Mouse (Mus musculus): ENCODE data around the gene Kdm2a.

The Kdm2a gene

GRCm38 (mm10) chr19:4397798-4398629 is at the start of gene Kdm2a:
Gene Kdm2a, minus strand, starts transcription at chr19:4398285.
- DNase-seq (ENCODE audit: low read depth), result no peak

GRCm38 (mm10) chr19:4447445-4447844 is 49.4 kb upstream of the Kdm2a start:
- DNase-seq (ENCODE audit: low read depth), result no peak

- no peak for DNase-seq (ENCODE audit: low read depth)
Measured at GRCm38 (mm10) chr19:4446661-4447420, 48.8 kb upstream of the Kdm2a start.

GRCm38 (mm10) chr19:4442408-4442807 is 44.3 kb upstream of the Kdm2a start:
- DNase-seq (ENCODE audit: low read depth), result peak; percentile 72

GRCm38 (mm10) chr19:4441621-4442161 is 43.6 kb upstream of the Kdm2a start:
- DNase-seq (ENCODE audit: low read depth), result peak; percentile 66

GRCm38 (mm10) chr19:4441090-4441591 is 43.1 kb upstream of the Kdm2a start:
- peak; percentile 84 for DNase-seq (ENCODE audit: low read depth)

- no peak for DNase-seq (ENCODE audit: low read depth)
Measured at GRCm38 (mm10) chr19:4440222-4440621, 42.1 kb upstream of the Kdm2a start.

- no peak for DNase-seq (ENCODE audit: low read depth)
Measured at GRCm38 (mm10) chr19:4439161-4439801, 41.2 kb upstream of the Kdm2a start, which contains the start of gene Rhod. Gene Rhod, minus strand, starts transcription at chr19:4439432.

- no peak for DNase-seq (ENCODE audit: low read depth)
Measured at GRCm38 (mm10) chr19:4438791-4439160, 40.7 kb upstream of the Kdm2a start.

- DNase-seq (ENCODE audit: low read depth), result peak; percentile 90
Measured at GRCm38 (mm10) chr19:4437886-4438285, 39.8 kb upstream of the Kdm2a start.

- no peak for DNase-seq (ENCODE audit: low read depth)
Measured at GRCm38 (mm10) chr19:4436254-4436653, 38.2 kb upstream of the Kdm2a start.

- DNase-seq (ENCODE audit: low read depth), result no peak
Measured at GRCm38 (mm10) chr19:4434999-4435398, 36.9 kb upstream of the Kdm2a start.

- DNase-seq (ENCODE audit: low read depth), result peak; percentile 20
Measured at GRCm38 (mm10) chr19:4433756-4434155, 35.7 kb upstream of the Kdm2a start.

GRCm38 (mm10) chr19:4430091-4430620 is 32.1 kb upstream of the Kdm2a start:
- DNase-seq (ENCODE audit: low read depth), result no peak

GRCm38 (mm10) chr19:4425610-4426366 is 27.7 kb upstream of the Kdm2a start:
- peak; percentile 78 for DNase-seq (ENCODE audit: low read depth)

GRCm38 (mm10) chr19:4423021-4423420 is 24.9 kb upstream of the Kdm2a start:
- DNase-seq (ENCODE audit: low read depth), result no peak

- no peak for DNase-seq (ENCODE audit: low read depth)
Measured at GRCm38 (mm10) chr19:4422581-4422980, 24.5 kb upstream of the Kdm2a start.

- DNase-seq (ENCODE audit: low read depth), result peak; percentile 54
Measured at GRCm38 (mm10) chr19:4420153-4420910, 22.2 kb upstream of the Kdm2a start.

GRCm38 (mm10) chr19:4419711-4420110 is 21.6 kb upstream of the Kdm2a start:
- no peak for DNase-seq (ENCODE audit: low read depth)

GRCm38 (mm10) chr19:4417713-4418112 is 19.6 kb upstream of the Kdm2a start:
- DNase-seq (ENCODE audit: low read depth), result no peak
